ENCODE assay signal across 14 mouse cellular contexts in the genomic region with DNA sequence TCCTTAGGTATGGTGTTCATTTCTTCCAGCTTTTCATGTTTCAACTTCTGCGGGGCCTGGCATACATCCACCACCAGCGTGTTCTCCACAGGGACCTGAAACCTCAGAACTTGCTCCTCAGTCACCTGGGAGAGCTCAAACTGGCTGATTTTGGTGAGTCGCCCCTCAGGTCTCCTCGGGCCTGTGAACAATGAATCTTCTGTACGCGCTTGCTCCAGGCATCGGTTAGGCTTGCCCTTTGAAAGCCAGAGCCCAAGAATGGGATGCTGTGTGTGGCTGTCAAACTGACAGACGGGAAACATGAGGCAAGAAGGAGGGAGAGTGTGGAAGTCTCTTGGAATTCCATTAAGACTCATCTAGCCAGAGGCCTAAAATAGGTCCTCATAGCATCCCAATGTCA. TPM values are rescaled to one million over a fixed set of nuclear protein-coding genes. Genes with fewer than 3 reads are reported as not detected.
"Had no signal": no experiment of that assay in that cellular context is flagged by ENCODE, and none has a peak within 500 bp of the region (broad histone marks: within the 10 kb centered on the region; RNA-seq: fewer than 3 reads in every experiment).

No protein-coding gene starts in this region.

- H3K27ac ChIP-seq: layer of hippocampus, adult 2 months; left cerebral cortex, adult 2 months; limb, embryonic 13.5 days; liver, embryonic 14.5 days; midbrain, embryonic 13.5 days had no signal

- ATAC-seq: midbrain, embryonic 13.5 days had no signal

- H3K4me3 ChIP-seq: layer of hippocampus, adult 2 months; left cerebral cortex, adult 2 months; limb, embryonic 13.5 days; midbrain, embryonic 13.5 days had no signal

- H3K4me2 ChIP-seq: limb, embryonic 13.5 days; midbrain, embryonic 13.5 days had no signal

- H3K9me3 ChIP-seq: limb, embryonic 13.5 days; midbrain, embryonic 13.5 days had no signal

- H3K9ac ChIP-seq: limb, embryonic 13.5 days; liver, embryonic 14.5 days; midbrain, embryonic 13.5 days had no signal

- DNase-seq: kidney, postnatal 10 days; kidney, postnatal 4 days; lung, adult 18-20 months; right cerebral cortex, postnatal 14 days; thymus, postnatal 14 days had no signal

- H3K36me3 ChIP-seq: limb, embryonic 13.5 days; midbrain, embryonic 13.5 days had no signal

- H3K27me3 ChIP-seq: limb, embryonic 13.5 days; midbrain, embryonic 13.5 days had no signal

RNA-seq across cellular contexts. Expression of gene Cdk15, which starts 31.0 kb away (rescaled TPM):
- total RNA-seq: layer of hippocampus, adult 2 months; liver, adult 2 months; megakaryocyte-erythroid progenitor cell, adult 5-6 weeks had no signal
- polyA plus RNA-seq: liver, adult 2 months; liver, embryonic 14.5 days; lung, embryonic 16.5 days; small intestine, adult 2 months had no signal
